Mouse (Mus musculus): ENCODE data around the gene Itm2b.

Itm2b gene

DNA sequence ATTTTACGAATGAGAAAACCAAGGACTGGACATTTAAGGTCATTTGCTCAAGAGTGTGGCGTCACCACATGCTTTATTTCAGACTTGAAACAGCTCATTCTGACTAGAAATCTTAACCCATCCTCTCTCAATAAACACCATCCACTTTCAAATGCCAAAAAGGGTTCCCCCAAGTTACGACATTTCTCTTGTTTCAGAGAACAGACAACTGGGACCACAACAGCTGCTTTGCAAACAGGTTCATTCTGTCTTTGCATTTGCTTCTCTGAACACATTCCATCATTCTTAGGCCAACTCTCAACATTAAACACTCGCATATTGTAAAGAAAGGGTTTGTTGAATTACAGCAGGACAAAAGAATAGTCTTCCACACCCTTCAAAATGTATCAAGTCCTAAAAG, 71.2 kb downstream of the Itm2b start:
- DNase-seq = no peak

- DNase-seq = peak; percentile 39
Observed at GRCm38 (mm10) chr14:73313396-73313795, 71.7 kb downstream of the Itm2b start.

DNA sequence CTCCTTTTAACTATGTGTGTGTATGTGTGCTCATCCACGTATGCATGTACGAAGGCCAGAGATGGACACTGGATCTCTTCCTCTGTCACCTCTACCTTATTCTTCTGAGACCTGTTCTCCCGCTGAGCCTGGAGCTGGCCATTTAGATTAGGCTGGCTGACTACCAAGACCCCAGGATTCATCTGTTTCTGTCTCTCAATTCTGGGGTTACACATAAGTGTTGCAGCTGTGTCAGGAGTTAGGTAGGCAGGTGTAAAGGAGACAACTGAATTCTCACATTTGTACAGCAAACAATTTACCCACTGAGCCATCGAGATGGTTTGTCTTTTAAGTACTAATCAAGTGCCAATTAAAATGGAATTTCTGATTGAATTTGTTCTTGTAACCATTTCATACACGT, 72.2 kb downstream of the Itm2b start:
- no peak for DNase-seq

Data from liver (tissue).